Mouse (Mus musculus) central nervous system, embryonic 11.5 days (tissue): ENCODE results near the gene Ccdc173. TPM values are rescaled to one million over a fixed set of nuclear protein-coding genes. Genes with fewer than 3 reads are reported as not detected.

Experiments used
- polyA plus RNA-seq: library from polyadenylated mRNA; depleted of rRNA; stranded (reverse); fragments of >200 nt; gene quantifications from 2 replicates; pipeline ENCODE4 v1.2.3, GENCODE M21; 2012; rRNA removed

The Ccdc173 gene
- polyA plus RNA-seq, result 5.0 and 8.8 TPM in 2 replicates

GRCm38 (mm10) chr2:69789429-69790069 is at the start of gene Ccdc173, which contains the start of gene Phospho2:
Gene Ccdc173, minus strand, starts transcription at chr2:69789575.
Gene Phospho2, plus strand, starts transcription at chr2:69789623.

GRCm38 (mm10) chr2:69821711-69822110 is 32.3 kb upstream of the Ccdc173 start, which contains the start of gene Klhl23:
Gene Klhl23, plus strand, starts transcription at chr2:69821944.

GRCm38 (mm10) chr2:69722273-69722649 is 67.1 kb downstream of the Ccdc173 start, which contains the start of gene Ppig:
Gene Ppig, plus strand, starts transcription at chr2:69722545.

GRCm38 (mm10) chr2:69712981-69713625 is 76.3 kb downstream of the Ccdc173 start, which contains the start of gene Fastkd1:
Gene Fastkd1, minus strand, starts transcription at chr2:69713516.

Other genes starting within 250 kb of the Ccdc173 start
- gene Lrp2, start 203.5 kb downstream of the Ccdc173 start, polyA plus RNA-seq, result 2.8 and 5.0 TPM in 2 replicates
- 14.1 and 26.3 TPM in 2 replicates for gene Bbs5, start 142.4 kb downstream of the Ccdc173 start, polyA plus RNA-seq
- 0.56 and 4.9 TPM in 2 replicates for gene Klhl41, start 119.5 kb downstream of the Ccdc173 start, polyA plus RNA-seq
- gene Fastkd1, start 76.1 kb downstream of the Ccdc173 start, polyA plus RNA-seq, result 12.6 and 14.5 TPM in 2 replicates
- gene Ppig, start 67.0 kb downstream of the Ccdc173 start, polyA plus RNA-seq, result 35.4 and 43.0 TPM in 2 replicates
- 27.8 and 55.6 TPM in 2 replicates for gene Phospho2, start within 50 bp of the Ccdc173 start, polyA plus RNA-seq
- gene Klhl23, start 32.4 kb upstream of the Ccdc173 start, polyA plus RNA-seq, result 19.9 and 29.1 TPM in 2 replicates
- gene Ssb, start 72.0 kb upstream of the Ccdc173 start, polyA plus RNA-seq, result 273 and 614 TPM in 2 replicates
- gene Mettl5, start 96.0 kb upstream of the Ccdc173 start, polyA plus RNA-seq, result 12.6 and 16.6 TPM in 2 replicates
- gene Ubr3, start 107.7 kb upstream of the Ccdc173 start, polyA plus RNA-seq, result 21.7 and 43.0 TPM in 2 replicates
- 0.10 and 0.11 TPM in 2 replicates for gene Myo3b, start 249.6 kb upstream of the Ccdc173 start, polyA plus RNA-seq